In genomic region chr19:6117346-6117985, GRCm38 (mm10) we compare ENCODE assay signal across 8 mouse cellular contexts. TPM values are rescaled to one million over a fixed set of nuclear protein-coding genes. Genes with fewer than 3 reads are reported as not detected.
DNase-seq lines count a peak whose midpoint lies in the region; ATAC-seq and TF ChIP-seq lines count a peak whose summit lies in the region.

No protein-coding gene starts in this region.

- H3K4me3 ChIP-seq in heart, embryonic 13.5 days = peak overlapping the region; percentile 90
- H3K4me3 ChIP-seq in C2C12 (ENCODE audit: insufficient read depth, poor library complexity, severe bottlenecking) = peak overlapping the region; percentile 74
- peak overlapping the region; percentile 86 for H3K4me3 ChIP-seq in embryonic facial prominence, embryonic 12.5 days
- peak overlapping the region; percentile 90 for H3K4me3 ChIP-seq in limb, embryonic 13.5 days
- peak overlapping the region; percentile 78 for H3K4me3 ChIP-seq in stomach, postnatal 0 days (ENCODE audit: low read depth, low read length)

- peak overlapping the region; percentile 95 for H3ac ChIP-seq in C2C12 (ENCODE audit: control insufficient read depth, insufficient read length, low read depth)

- ATAC-seq in heart, embryonic 13.5 days (ENCODE audit: extremely low read depth, insufficient number of reproducible peaks, low FRiP score, low TSS enrichment) = no peak; the same call in 1 of the 2 replicates
- peak; percentile 24; the same call in 1 of the 2 replicates for ATAC-seq in embryonic facial prominence, embryonic 12.5 days (ENCODE audit: insufficient number of reproducible peaks, insufficient read depth, low FRiP score, low TSS enrichment)
- no peak; the same call in 1 of the 2 replicates for ATAC-seq in limb, embryonic 13.5 days (ENCODE audit: low FRiP score, low read depth)
- no peak for ATAC-seq in stomach, postnatal 0 days (ENCODE audit: low FRiP score, low TSS enrichment)

- H3K4me1 ChIP-seq in heart, embryonic 13.5 days = peaks cover 22% of the 10 kb centered on the region
- H3K4me1 ChIP-seq in embryonic facial prominence, embryonic 12.5 days = peaks cover 15% of the 10 kb centered on the region
- peaks cover 23% of the 10 kb centered on the region for H3K4me1 ChIP-seq in limb, embryonic 13.5 days
- H3K4me1 ChIP-seq in stomach, postnatal 0 days (replicated peaks; ENCODE audit: control insufficient read depth, insufficient read depth) = no peaks in the 10 kb centered on the region

- peaks cover 16% of the 10 kb centered on the region for H3K79me3 ChIP-seq in C2C12 (ENCODE audit: low read depth)

- peak overlapping the region; percentile 97 for H3K27ac ChIP-seq in heart, embryonic 13.5 days (replicated peaks)
- peak overlapping the region; percentile 97 for H3K27ac ChIP-seq in embryonic facial prominence, embryonic 12.5 days
- peak overlapping the region; percentile 95 for H3K27ac ChIP-seq in limb, embryonic 13.5 days
- H3K27ac ChIP-seq in stomach, postnatal 0 days (replicated peaks) = peak overlapping the region; percentile 95

- intact Hi-C loops in heart, postnatal 14 days (cut with DNase I) = no loop called here

- peak overlapping the region; percentile 94 for H3K9ac ChIP-seq in heart, embryonic 13.5 days
- H3K9ac ChIP-seq in embryonic facial prominence, embryonic 12.5 days = peak overlapping the region; percentile 89
- H3K9ac ChIP-seq in limb, embryonic 13.5 days = peak overlapping the region; percentile 91
- peak overlapping the region; percentile 74 for H3K9ac ChIP-seq in stomach, postnatal 0 days (ENCODE audit: low read length)

- peaks cover 50% of the 10 kb centered on the region for H3K36me3 ChIP-seq in heart, embryonic 13.5 days
- peaks cover 22% of the 10 kb centered on the region for H3K36me3 ChIP-seq in C2C12 (ENCODE audit: control insufficient read depth, insufficient read depth)
- H3K36me3 ChIP-seq in embryonic facial prominence, embryonic 12.5 days = peaks cover 38% of the 10 kb centered on the region
- H3K36me3 ChIP-seq in limb, embryonic 13.5 days = peaks cover 47% of the 10 kb centered on the region
- peaks cover 18% of the 10 kb centered on the region for H3K36me3 ChIP-seq in stomach, postnatal 0 days (ENCODE audit: control insufficient read depth, insufficient read depth, low read length)

- TF ChIP-seq EP300 in stomach, postnatal 0 days (optimal IDR thresholded peaks at IDR 0.05) = no peak

- no peak for TF ChIP-seq CTCF in C2C12 (IDR thresholded peaks at IDR 0.05; ENCODE audit: control insufficient read depth, insufficient read depth, insufficient read length)
- TF ChIP-seq CTCF in stomach, postnatal 0 days (IDR thresholded peaks at IDR 0.05; ENCODE audit: low read depth) = no peak

- DNase-seq in heart, postnatal 14 days = no peak
- DNase-seq in stomach, postnatal 0 days (ENCODE audit: low spot score) = no peak
- DNase-seq in gastrocnemius, postnatal 25 days = no peak
- DNase-seq in right cerebral cortex, postnatal 25 days = no peak

- H3K4me2 ChIP-seq in heart, embryonic 13.5 days = peak overlapping the region; percentile 92
- H3K4me2 ChIP-seq in embryonic facial prominence, embryonic 12.5 days (replicated peaks) = peak overlapping the region; percentile 90
- peak overlapping the region; percentile 90 for H3K4me2 ChIP-seq in limb, embryonic 13.5 days (replicated peaks)
- peak overlapping the region; percentile 97 for H3K4me2 ChIP-seq in stomach, postnatal 0 days (replicated peaks; ENCODE audit: low read depth)

- H3K9me3 ChIP-seq in heart, embryonic 13.5 days = no peaks in the 10 kb centered on the region
- no peaks in the 10 kb centered on the region for H3K9me3 ChIP-seq in embryonic facial prominence, embryonic 12.5 days
- no peaks in the 10 kb centered on the region for H3K9me3 ChIP-seq in limb, embryonic 13.5 days
- H3K9me3 ChIP-seq in stomach, postnatal 0 days (ENCODE audit: control insufficient read depth, low read length) = no peaks in the 10 kb centered on the region

- H3K79me2 ChIP-seq in C2C12 (ENCODE audit: control insufficient read depth, insufficient read depth) = peaks cover 27% of the 10 kb centered on the region

- H3K27me3 ChIP-seq in heart, embryonic 13.5 days (replicated peaks) = no peaks in the 10 kb centered on the region
- H3K27me3 ChIP-seq in C2C12 (ENCODE audit: control insufficient read depth, insufficient read depth, insufficient read length) = no peaks in the 10 kb centered on the region
- H3K27me3 ChIP-seq in embryonic facial prominence, embryonic 12.5 days = no peaks in the 10 kb centered on the region
- no peaks in the 10 kb centered on the region for H3K27me3 ChIP-seq in limb, embryonic 13.5 days
- H3K27me3 ChIP-seq in stomach, postnatal 0 days (ENCODE audit: control insufficient read depth, insufficient read depth, low read length) = no peaks in the 10 kb centered on the region

- 5% methylated on average over 32 of the region's 32 CpGs for WGBS in heart, embryonic 13.5 days
- 5% methylated on average over 32 of the region's 32 CpGs for WGBS in embryonic facial prominence, embryonic 12.5 days
- WGBS in limb, embryonic 13.5 days = 4% methylated on average over 32 of the region's 32 CpGs
- WGBS in stomach, postnatal 0 days = 4% methylated on average over 32 of the region's 32 CpGs

TF ChIP-seq in C2C12, 6 proteins besides CTCF, POLR2A, EP300 and RAD21:
- TF ChIP-seq CEBPB (IDR thresholded peaks at IDR 0.05; ENCODE audit: low read depth) = no peak
- no peak for TF ChIP-seq MAX (IDR thresholded peaks at IDR 0.05)
- no peak for TF ChIP-seq MYOG (IDR thresholded peaks at IDR 0.05; ENCODE audit: control insufficient read depth, extremely low read depth, insufficient read length)
- TF ChIP-seq FOSL1 (IDR thresholded peaks at IDR 0.05; ENCODE audit: insufficient read depth, low read length, poor library complexity, severe bottlenecking) = no peak
- no peak for TF ChIP-seq MYOD1 (IDR thresholded peaks at IDR 0.05; ENCODE audit: control insufficient read depth, insufficient read length, low read depth)
- no peak for TF ChIP-seq USF1 (IDR thresholded peaks at IDR 0.05; ENCODE audit: low read depth)

RNA-seq across cellular contexts. Expression of gene Sac3d1, which starts 1.0 kb away (rescaled TPM):
- 30.8 and 33.0 TPM in 2 replicates for polyA plus RNA-seq in heart, embryonic 13.5 days (2015; fragmentation: Nextera tagmentation; extraction: Ambion mirVana)
- 1 to 10 TPM; 9.4 to 9.7 TPM for total RNA-seq in heart, postnatal 14 days (2021)
- 44.7 TPM for polyA plus RNA-seq in C2C12 (2012; fragmentation: generic; extraction: Trizol)
- polyA plus RNA-seq in embryonic facial prominence, embryonic 12.5 days (2016; fragmentation: Nextera tagmentation; extraction: Ambion mirVana) = 55.6 and 58.8 TPM in 2 replicates
- 42.9 and 44.0 TPM in 2 replicates for polyA plus RNA-seq in limb, embryonic 13.5 days (2015; fragmentation: Nextera tagmentation; extraction: Ambion mirVana)
- polyA plus RNA-seq in stomach, postnatal 0 days (2015; fragmentation: Nextera tagmentation; extraction: Ambion mirVana) = 26.8 and 29.4 TPM in 2 replicates
- 10 to 100 TPM in 1 of 2 experiments, 1 to 10 TPM in 1; 8.8 to 10.3 TPM for total RNA-seq in gastrocnemius, postnatal 25 days (2021)

RNA-seq across cellular contexts. Expression of gene Snx15, which starts 10.6 kb away (rescaled TPM):
- 21.0 and 23.9 TPM in 2 replicates for polyA plus RNA-seq in heart, embryonic 13.5 days (2015; fragmentation: Nextera tagmentation; extraction: Ambion mirVana)
- total RNA-seq in heart, postnatal 14 days (2021) = 10 to 100 TPM; 12.2 to 14.7 TPM
- 22.7 TPM for polyA plus RNA-seq in C2C12 (2012; fragmentation: generic; extraction: Trizol)
- polyA plus RNA-seq in embryonic facial prominence, embryonic 12.5 days (2016; fragmentation: Nextera tagmentation; extraction: Ambion mirVana) = 33.6 and 35.8 TPM in 2 replicates
- polyA plus RNA-seq in limb, embryonic 13.5 days (2015; fragmentation: Nextera tagmentation; extraction: Ambion mirVana) = 33.0 and 33.7 TPM in 2 replicates
- polyA plus RNA-seq in stomach, postnatal 0 days (2015; fragmentation: Nextera tagmentation; extraction: Ambion mirVana) = 24.7 and 25.0 TPM in 2 replicates
- 10 to 100 TPM in 1 of 2 experiments, 1 to 10 TPM in 1; 8.7 to 12.4 TPM for total RNA-seq in gastrocnemius, postnatal 25 days (2021)

RNA-seq across cellular contexts. Expression of gene Naaladl1, which starts 11.9 kb away (rescaled TPM):
- polyA plus RNA-seq in heart, embryonic 13.5 days (2015; fragmentation: Nextera tagmentation; extraction: Ambion mirVana) = 0.09 and 0.24 TPM in 2 replicates
- total RNA-seq in heart, postnatal 14 days (2021) = not detected
- polyA plus RNA-seq in C2C12 (2012; fragmentation: generic; extraction: Trizol) = 0.16 TPM
- polyA plus RNA-seq in embryonic facial prominence, embryonic 12.5 days (2016; fragmentation: Nextera tagmentation; extraction: Ambion mirVana) = 0.55 and 0.64 TPM in 2 replicates
- 0.46 and 0.65 TPM in 2 replicates for polyA plus RNA-seq in limb, embryonic 13.5 days (2015; fragmentation: Nextera tagmentation; extraction: Ambion mirVana)
- polyA plus RNA-seq in stomach, postnatal 0 days (2015; fragmentation: Nextera tagmentation; extraction: Ambion mirVana) = 0.05 and 0.07 TPM in 2 replicates
- total RNA-seq in gastrocnemius, postnatal 25 days (2021) = not detected

RNA-seq across cellular contexts. Expression of gene AC131692.1, which starts 23.2 kb away (rescaled TPM):
- polyA plus RNA-seq in heart, embryonic 13.5 days (2015; fragmentation: Nextera tagmentation; extraction: Ambion mirVana) = 0.20 and 0.28 TPM in 2 replicates
- total RNA-seq in heart, postnatal 14 days (2021) = not detected
- polyA plus RNA-seq in C2C12 (2012; fragmentation: generic; extraction: Trizol) = 0.36 TPM
- 0.43 and 0.50 TPM in 2 replicates for polyA plus RNA-seq in embryonic facial prominence, embryonic 12.5 days (2016; fragmentation: Nextera tagmentation; extraction: Ambion mirVana)
- polyA plus RNA-seq in limb, embryonic 13.5 days (2015; fragmentation: Nextera tagmentation; extraction: Ambion mirVana) = 0.73 TPM in 1 of 2 replicates, not detected in the other
- not detected in 2 replicates for polyA plus RNA-seq in stomach, postnatal 0 days (2015; fragmentation: Nextera tagmentation; extraction: Ambion mirVana)
- total RNA-seq in gastrocnemius, postnatal 25 days (2021) = not detected

RNA-seq across cellular contexts. Expression of gene Batf2, which starts 23.3 kb away (rescaled TPM):
- polyA plus RNA-seq in heart, embryonic 13.5 days (2015; fragmentation: Nextera tagmentation; extraction: Ambion mirVana) = not detected in 2 replicates
- under 1 TPM; 0.46 to 0.88 TPM for total RNA-seq in heart, postnatal 14 days (2021)
- 0.04 TPM for polyA plus RNA-seq in C2C12 (2012; fragmentation: generic; extraction: Trizol)
- not detected in 2 replicates for polyA plus RNA-seq in embryonic facial prominence, embryonic 12.5 days (2016; fragmentation: Nextera tagmentation; extraction: Ambion mirVana)
- polyA plus RNA-seq in limb, embryonic 13.5 days (2015; fragmentation: Nextera tagmentation; extraction: Ambion mirVana) = not detected in 2 replicates
- 0.49 and 0.52 TPM in 2 replicates for polyA plus RNA-seq in stomach, postnatal 0 days (2015; fragmentation: Nextera tagmentation; extraction: Ambion mirVana)
- total RNA-seq in gastrocnemius, postnatal 25 days (2021) = under 1 TPM; 0.19 to 0.72 TPM
